12 mouse cellular contexts compared by ENCODE assay signal in the genomic region with DNA sequence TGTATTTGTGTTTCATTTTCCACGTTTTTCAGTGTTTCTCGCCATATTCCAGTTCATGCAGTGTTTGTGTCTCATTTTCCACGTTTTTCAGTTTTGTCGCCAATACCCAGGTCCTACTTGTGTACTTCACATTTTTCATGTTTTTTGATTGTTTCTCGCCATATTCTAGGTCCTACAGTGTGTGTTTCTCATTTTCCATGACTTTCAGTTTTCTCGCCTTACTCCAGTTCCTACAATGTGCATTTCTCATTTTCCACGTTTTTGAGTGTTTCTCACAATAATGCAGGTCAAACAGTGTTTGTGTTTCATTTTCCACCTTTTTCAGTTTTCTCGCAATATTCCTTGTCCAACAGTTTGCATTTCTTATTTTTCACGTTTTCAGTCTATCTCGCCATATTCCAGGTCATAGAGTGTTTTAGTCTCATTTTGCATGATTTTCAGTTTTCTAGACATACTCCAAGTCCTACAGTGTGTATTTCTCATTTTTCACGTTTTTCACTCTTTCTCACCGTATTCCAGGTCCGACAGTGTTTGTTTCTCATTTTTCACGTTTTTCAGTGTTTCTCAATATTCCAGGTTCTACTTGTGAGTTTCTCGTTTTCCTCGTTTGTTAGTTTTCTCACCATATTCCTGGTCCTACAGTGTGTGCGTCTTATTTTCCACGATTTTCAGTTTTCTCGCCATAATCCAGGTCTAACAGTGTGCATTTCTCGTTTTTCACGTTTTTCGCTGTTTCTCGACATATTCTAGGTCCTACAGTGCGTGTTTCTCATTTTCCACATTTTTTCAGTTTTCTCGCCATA.
DNase-seq lines count a peak whose midpoint lies in the region; ATAC-seq and TF ChIP-seq lines count a peak whose summit lies in the region.
"Had no signal": no experiment of that assay in that cellular context is flagged by ENCODE, and none has a peak within 500 bp of the region (broad histone marks: within the 10 kb centered on the region; RNA-seq: fewer than 3 reads in every experiment).

No protein-coding gene starts in this region.

- TF ChIP-seq EP300 in ES-Bruce4 (IDR thresholded peaks at IDR 0.05; ENCODE audit: insufficient read depth, low read depth, low read length), result peak; percentile 67; the same call in 1 of the 2 replicates

- H3K27me3 ChIP-seq in embryonic facial prominence, embryonic 11.5 days (ENCODE audit: control insufficient read depth, insufficient read depth, low read length), result no peaks in the 10 kb centered on the region
- H3K27me3 ChIP-seq in embryonic facial prominence, embryonic 10.5 days (replicated peaks; ENCODE audit: low read depth, poor library complexity, severe bottlenecking), result no peaks in the 10 kb centered on the region
- peaks cover 16% of the 10 kb centered on the region for H3K27me3 ChIP-seq in ES-Bruce4 (ENCODE audit: control insufficient read depth, insufficient read depth, low read length, poor library complexity, severe bottlenecking)
- H3K27me3 ChIP-seq: neural tube, embryonic 13.5 days had no signal

- peaks cover 2% of the 10 kb centered on the region; the same call in 1 of the 2 replicates for H3K36me3 ChIP-seq in embryonic facial prominence, embryonic 11.5 days (replicated peaks; ENCODE audit: control insufficient read depth, insufficient read depth, low read depth, low read length)
- H3K36me3 ChIP-seq in embryonic facial prominence, embryonic 10.5 days (replicated peaks), result no peaks in the 10 kb centered on the region
- 0 out of 2 replicates have a peak, but pooled peaks cover 10% of the 10 kb centered on the region for H3K36me3 ChIP-seq in ES-Bruce4 (ENCODE audit: control insufficient read depth, insufficient read depth, low read length, poor library complexity, severe bottlenecking)
- H3K36me3 ChIP-seq: neural tube, embryonic 13.5 days had no signal

- DNase-seq in embryonic facial prominence, embryonic 11.5 days (ENCODE audit: low spot score), result peak; percentile 27
- no peak for DNase-seq in embryonic facial prominence, embryonic 10.5 days (ENCODE audit: low spot score)
- DNase-seq in kidney, postnatal 14 days, result peak; percentile 65
- no peak for DNase-seq in kidney, postnatal 4 days
- peak; percentile 41 for DNase-seq in induced T-regulatory cell, adult 2 months (ENCODE audit: low read depth)
- no peak for DNase-seq in ovary, adult 18-20 months (ENCODE audit: low spot score)
- DNase-seq in left cerebral cortex, postnatal 25 days (ENCODE audit: low spot score in 2 of 2), result no peak
- DNase-seq: adrenal gland, adult 8-10 months; cerebellum, adult 9-11 months; lung, adult 18-20 months had no signal

- H3K27ac ChIP-seq in embryonic facial prominence, embryonic 11.5 days (replicated peaks; ENCODE audit: low read depth, low read length), result no peak overlapping the region
- H3K27ac ChIP-seq in embryonic facial prominence, embryonic 10.5 days (replicated peaks), result no peak overlapping the region
- peak overlapping the region; percentile 1 for H3K27ac ChIP-seq in ES-Bruce4 (ENCODE audit: insufficient read depth, low read length)
- H3K27ac ChIP-seq: neural tube, embryonic 13.5 days had no signal

- no peak overlapping the region for H3K4me2 ChIP-seq in embryonic facial prominence, embryonic 11.5 days (ENCODE audit: low read depth, low read length)
- H3K4me2 ChIP-seq: neural tube, embryonic 13.5 days had no signal

- no peak overlapping the region for H3K4me3 ChIP-seq in embryonic facial prominence, embryonic 11.5 days (ENCODE audit: low read depth, low read length)
- no peak overlapping the region for H3K4me3 ChIP-seq in embryonic facial prominence, embryonic 10.5 days
- no peak overlapping the region for H3K4me3 ChIP-seq in ES-Bruce4 (ENCODE audit: low read depth, low read length)
- H3K4me3 ChIP-seq: neural tube, embryonic 13.5 days had no signal

- TF ChIP-seq CTCF in ES-Bruce4 (IDR thresholded peaks at IDR 0.05; ENCODE audit: low read depth, low read length), result peak; percentile 0

- WGBS in embryonic facial prominence, embryonic 11.5 days, result 82% methylated on average over 25 of the region's 25 CpGs
- WGBS in embryonic facial prominence, embryonic 10.5 days, result 76% methylated on average over 25 of the region's 25 CpGs

- TF ChIP-seq POLR2A in ES-Bruce4 (IDR thresholded peaks at IDR 0.05; ENCODE audit: insufficient read depth, low read length), result peak; percentile 50

- ATAC-seq in embryonic facial prominence, embryonic 11.5 days (replicated peaks; ENCODE audit: insufficient number of reproducible peaks, low FRiP score, low TSS enrichment, low read depth), result peak; percentile 52; the same call in 1 of the 2 replicates

- H3K9ac ChIP-seq in embryonic facial prominence, embryonic 11.5 days (replicated peaks; ENCODE audit: low read length), result no peak overlapping the region
- no peak overlapping the region for H3K9ac ChIP-seq in ES-Bruce4 (ENCODE audit: low read depth, poor library complexity, severe bottlenecking)
- H3K9ac ChIP-seq: neural tube, embryonic 13.5 days had no signal

- H3K4me1 ChIP-seq in embryonic facial prominence, embryonic 11.5 days (ENCODE audit: control insufficient read depth, insufficient read depth, low read length), result no peaks in the 10 kb centered on the region
- H3K4me1 ChIP-seq in embryonic facial prominence, embryonic 10.5 days, result no peaks in the 10 kb centered on the region
- H3K4me1 ChIP-seq in ES-Bruce4 (ENCODE audit: control insufficient read depth, insufficient read depth, low read length), result no peaks in the 10 kb centered on the region
- H3K4me1 ChIP-seq: neural tube, embryonic 13.5 days had no signal

- intact Hi-C loops in left cerebral cortex, postnatal 25 days (cut with DNase I), result no loop called here

- H3K9me3 ChIP-seq in embryonic facial prominence, embryonic 11.5 days (replicated peaks; ENCODE audit: control insufficient read depth, low read length), result peaks cover 23% of the 10 kb centered on the region
- peaks cover 60% of the 10 kb centered on the region for H3K9me3 ChIP-seq in embryonic facial prominence, embryonic 10.5 days
- peaks cover 32% of the 10 kb centered on the region for H3K9me3 ChIP-seq in ES-Bruce4 (replicated peaks; ENCODE audit: control insufficient read depth, insufficient read depth, low read length, poor library complexity, severe bottlenecking)

Comparison
In these comparisons a context has a peak if more than half of its experiments do, and no peak if none do; other contexts are left out.
1. DNase-seq: peak in embryonic facial prominence, embryonic 11.5 days (single experiment), kidney, postnatal 14 days (single experiment) and induced T-regulatory cell, adult 2 months (single experiment); none in embryonic facial prominence, embryonic 10.5 days (single experiment), kidney, postnatal 4 days (0 of 2), ovary, adult 18-20 months (single experiment) and left cerebral cortex, postnatal 25 days (0 of 2).